ENCODE assay signal across 10 mouse cellular contexts in the genomic region with DNA sequence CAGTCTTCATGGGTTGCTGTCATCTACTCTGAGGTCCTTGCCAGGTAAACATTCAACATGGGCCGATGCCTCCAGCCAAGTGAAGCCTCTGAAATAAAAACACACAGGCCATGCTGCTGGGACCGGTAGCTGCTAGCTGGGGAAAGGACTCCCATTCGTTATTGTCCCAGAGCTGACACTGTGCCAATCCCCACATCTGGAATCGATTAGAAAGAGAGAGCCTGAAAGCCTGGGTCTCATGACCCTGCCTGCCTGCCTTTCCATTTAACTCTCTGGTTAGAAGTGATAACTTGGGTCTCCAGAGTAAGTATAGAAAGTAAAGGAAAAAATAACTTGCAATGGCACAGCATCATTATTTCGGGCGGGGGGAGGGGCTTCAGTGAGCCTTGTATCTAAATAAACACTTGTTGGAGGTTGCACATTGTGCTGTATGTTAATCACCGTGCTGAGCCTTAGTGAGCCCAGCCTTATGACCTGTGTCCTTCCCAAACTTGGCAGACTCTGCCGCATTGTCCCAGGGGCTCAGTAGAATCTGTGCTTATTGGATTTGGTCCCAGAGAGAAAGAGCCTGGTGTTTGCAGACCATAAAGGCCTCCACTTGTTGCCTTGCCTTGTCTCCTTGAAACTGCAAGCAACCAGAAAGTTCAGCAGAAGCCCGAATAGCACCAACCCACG. TPM values are rescaled to one million over a fixed set of nuclear protein-coding genes. Genes with fewer than 3 reads are reported as not detected.
DNase-seq lines count a peak whose midpoint lies in the region; ATAC-seq and TF ChIP-seq lines count a peak whose summit lies in the region.
"Had no signal": no experiment of that assay in that cellular context is flagged by ENCODE, and none has a peak within 500 bp of the region (broad histone marks: within the 10 kb centered on the region; RNA-seq: fewer than 3 reads in every experiment).

No protein-coding gene starts in this region.

- peak; percentile 25 for DNase-seq in kidney, adult 11 months
- DNase-seq in kidney, adult 18-20 months: no peak
- peak; percentile 87 for DNase-seq in embryo, embryonic 10 days (ENCODE audit: low spot score)
- DNase-seq in limb, embryonic 10.5 days (ENCODE audit: low spot score): peak; percentile 76
- no peak for DNase-seq in thymus, adult 2 months
- DNase-seq in T-cell, adult 2 months (ENCODE audit: low spot score): no peak

- TF ChIP-seq CTCF in thymus, adult 2 months (IDR thresholded peaks at IDR 0.05; ENCODE audit: borderline replicate concordance, control insufficient read depth, extremely low read depth, insufficient read depth, low read length, poor library complexity): no peak

- peak overlapping the region; percentile 89 for H3K27ac ChIP-seq in heart, embryonic 11.5 days (ENCODE audit: low read depth, low read length)
- peak overlapping the region; percentile 89 for H3K27ac ChIP-seq in limb, embryonic 10.5 days
- H3K27ac ChIP-seq in stomach, embryonic 16.5 days (ENCODE audit: low read length): peak overlapping the region; percentile 90
- H3K27ac ChIP-seq in thymus, adult 2 months (ENCODE audit: control insufficient read depth, insufficient read depth, low read length): no peak overlapping the region

- no peak for TF ChIP-seq POLR2A in thymus, adult 2 months (IDR thresholded peaks at IDR 0.05; ENCODE audit: control insufficient read depth, extremely low read depth, insufficient read depth, low read length, poor library complexity)

- H3K36me3 ChIP-seq in heart, embryonic 11.5 days (ENCODE audit: control insufficient read depth, insufficient read depth, low read length): no peaks in the 10 kb centered on the region
- no peaks in the 10 kb centered on the region for H3K36me3 ChIP-seq in limb, embryonic 10.5 days
- H3K36me3 ChIP-seq in stomach, embryonic 16.5 days (ENCODE audit: control insufficient read depth, insufficient read depth, low read length): no peaks in the 10 kb centered on the region
- no peaks in the 10 kb centered on the region for H3K36me3 ChIP-seq in thymus, adult 2 months (ENCODE audit: control insufficient read depth, insufficient read depth, low read length)
- H3K36me3 ChIP-seq: G1E had no signal

- no peak for ATAC-seq in heart, embryonic 11.5 days (replicated peaks; ENCODE audit: insufficient number of reproducible peaks, low FRiP score, low TSS enrichment)
- ATAC-seq in stomach, embryonic 16.5 days (ENCODE audit: insufficient read depth, low FRiP score): 0 out of 2 replicates have a peak, but pooled peaks have one; percentile 23

- peaks cover 20% of the 10 kb centered on the region for H3K4me1 ChIP-seq in heart, embryonic 11.5 days (ENCODE audit: control insufficient read depth, insufficient read depth, low read length)
- peaks cover 60% of the 10 kb centered on the region for H3K4me1 ChIP-seq in limb, embryonic 10.5 days
- peaks cover 53% of the 10 kb centered on the region for H3K4me1 ChIP-seq in stomach, embryonic 16.5 days (ENCODE audit: control insufficient read depth, insufficient read depth, low read length)
- H3K4me1 ChIP-seq in thymus, adult 2 months (replicated peaks; ENCODE audit: control insufficient read depth, insufficient read depth, low read length): no peaks in the 10 kb centered on the region

- H3K4me2 ChIP-seq in heart, embryonic 11.5 days: no peak overlapping the region
- no peak overlapping the region for H3K4me2 ChIP-seq in stomach, embryonic 16.5 days (ENCODE audit: low read depth, low read length)

- H3K9me3 ChIP-seq in heart, embryonic 11.5 days (replicated peaks; ENCODE audit: control insufficient read depth, low read length): no peaks in the 10 kb centered on the region
- H3K9me3 ChIP-seq in limb, embryonic 10.5 days (replicated peaks): no peaks in the 10 kb centered on the region
- H3K9me3 ChIP-seq in stomach, embryonic 16.5 days (replicated peaks; ENCODE audit: control insufficient read depth, low read length): no peaks in the 10 kb centered on the region

- no peak overlapping the region for H3K4me3 ChIP-seq in heart, embryonic 11.5 days (ENCODE audit: low read depth, low read length)
- H3K4me3 ChIP-seq in limb, embryonic 10.5 days: no peak overlapping the region
- no peak overlapping the region for H3K4me3 ChIP-seq in stomach, embryonic 16.5 days (replicated peaks; ENCODE audit: low read length)
- H3K4me3 ChIP-seq in thymus, adult 2 months (ENCODE audit: control insufficient read depth, insufficient read depth, low read length): no peak overlapping the region

- 49% methylated on average over 10 of the region's 10 CpGs for WGBS in heart, embryonic 11.5 days (ENCODE audit: insufficient replicate concordance)
- WGBS in limb, embryonic 10.5 days: 28% methylated on average over 10 of the region's 10 CpGs
- WGBS in stomach, embryonic 16.5 days: 36% methylated on average over 10 of the region's 10 CpGs
- 77% methylated on average over 10 of the region's 10 CpGs for WGBS in thymus, adult 2 months

- no peaks in the 10 kb centered on the region for H3K27me3 ChIP-seq in heart, embryonic 11.5 days (ENCODE audit: control insufficient read depth, insufficient read depth, low read length)
- H3K27me3 ChIP-seq in limb, embryonic 10.5 days (ENCODE audit: low read depth, poor library complexity, severe bottlenecking): no peaks in the 10 kb centered on the region
- no peaks in the 10 kb centered on the region for H3K27me3 ChIP-seq in stomach, embryonic 16.5 days (ENCODE audit: control insufficient read depth, insufficient read depth, low read length)
- no peaks in the 10 kb centered on the region for H3K27me3 ChIP-seq in thymus, adult 2 months (ENCODE audit: control insufficient read depth, insufficient read depth, low read length)

- H3K9ac ChIP-seq in heart, embryonic 11.5 days (ENCODE audit: low read depth, low read length): no peak overlapping the region
- no peak overlapping the region for H3K9ac ChIP-seq in stomach, embryonic 16.5 days (ENCODE audit: low read length)

RNA-seq across cellular contexts. Expression of gene Tgfbi, which starts 9.0 kb away (rescaled TPM):
- polyA plus RNA-seq in heart, embryonic 11.5 days (2014; fragmentation: Nextera tagmentation; extraction: Ambion mirVana): 65.0 and 94.5 TPM in 2 replicates
- 26.3 and 38.9 TPM in 2 replicates for polyA plus RNA-seq in limb, embryonic 10.5 days (2016; fragmentation: Nextera tagmentation; extraction: Ambion mirVana)
- polyA plus RNA-seq in stomach, embryonic 16.5 days (2015; fragmentation: Nextera tagmentation; extraction: Ambion mirVana): 180 and 191 TPM in 2 replicates
- 32.1 and 33.8 TPM in 2 replicates for polyA plus RNA-seq in thymus, adult 2 months (2012; rRNA removed)

RNA-seq across cellular contexts. Expression of gene Lect2, which starts 52.1 kb away (rescaled TPM):
- polyA plus RNA-seq in heart, embryonic 11.5 days (2014; fragmentation: Nextera tagmentation; extraction: Ambion mirVana): 0.37 and 1.1 TPM in 2 replicates
- polyA plus RNA-seq in limb, embryonic 10.5 days (2016; fragmentation: Nextera tagmentation; extraction: Ambion mirVana): not detected in 2 replicates
- polyA plus RNA-seq in stomach, embryonic 16.5 days (2015; fragmentation: Nextera tagmentation; extraction: Ambion mirVana): 2.6 and 5.8 TPM in 2 replicates
- polyA plus RNA-seq in thymus, adult 2 months (2012; rRNA removed): 0.33 TPM in 1 of 2 replicates, not detected in the other
- polyA plus RNA-seq: G1E; spleen, adult 2 months had no signal

Comparison
In these comparisons a context has a peak if more than half of its experiments do, and no peak if none do; other contexts are left out.
1. DNase-seq: peak in kidney, adult 11 months (single experiment), embryo, embryonic 10 days (single experiment) and limb, embryonic 10.5 days (single experiment); none in kidney, adult 18-20 months (single experiment), thymus, adult 2 months (single experiment) and T-cell, adult 2 months (single experiment).